Mouse (Mus musculus) testis, postnatal 10 days (tissue): ENCODE data around the gene Gm5965.
"Not testable (repeated sequence)": the region's sequence is repeated elsewhere in the genome, so short reads cannot be mapped to it uniquely, and the experiment has no call there.

Source experiments
- DNase-seq: peaks from one replicate; pipeline ENCODE4 v3.0.0; 2021; ENCODE audit warnings: low spot score

Gene Gm5965

GRCm38 (mm10) chr16:88777596-88777995 is at the start of gene Gm5965:
Gm5965 (plus strand) TSS chr16:88777896.
- no peak for DNase-seq

- DNase-seq: no peak
Observed at GRCm38 (mm10) chr16:88728812-88729275, 48.9 kb upstream of the Gm5965 start, which contains the start of gene Krtap13-1. Krtap13-1 (plus strand) TSS chr16:88728862.

- DNase-seq: no peak
Observed at GRCm38 (mm10) chr16:88735391-88735790, 42.3 kb upstream of the Gm5965 start.

- DNase-seq: no peak
Observed at GRCm38 (mm10) chr16:88744750-88745340, 32.9 kb upstream of the Gm5965 start.

GRCm38 (mm10) chr16:88747943-88748342 is 29.8 kb upstream of the Gm5965 start:
- DNase-seq: no peak

- not testable (repeated sequence) for DNase-seq
Observed at GRCm38 (mm10) chr16:88751535-88751934, 26.2 kb upstream of the Gm5965 start, which contains the start of gene Krtap13. Krtap13 (minus strand) TSS chr16:88751635.

- not testable (repeated sequence) for DNase-seq
Observed at GRCm38 (mm10) chr16:88758547-88758946, 19.1 kb upstream of the Gm5965 start, which contains the start of gene 2310034C09Rik. 2310034C09Rik (plus strand) TSS chr16:88758847.

GRCm38 (mm10) chr16:88774106-88774505 is 3.6 kb upstream of the Gm5965 start, which contains the start of gene 2310057N15Rik:
2310057N15Rik (minus strand) TSS chr16:88774206.
- no peak for DNase-seq

- no peak for DNase-seq
Observed at GRCm38 (mm10) chr16:88786786-88787185, 9.1 kb downstream of the Gm5965 start.

GRCm38 (mm10) chr16:88811827-88812226 is 34.1 kb downstream of the Gm5965 start, which contains the start of gene Gm20741:
Gm20741 (minus strand) TSS chr16:88812220.
- DNase-seq: no peak

GRCm38 (mm10) chr16:88820066-88820465 is 42.4 kb downstream of the Gm5965 start, which contains the start of gene Krtap15:
Krtap15 (plus strand) TSS chr16:88820215.
- DNase-seq: no peak

- DNase-seq: no peak
Observed at GRCm38 (mm10) chr16:88823736-88824135, 46.0 kb downstream of the Gm5965 start.

GRCm38 (mm10) chr16:88826095-88826652 is 48.5 kb downstream of the Gm5965 start, which contains the start of gene Krtap14:
Krtap14 (minus strand) TSS chr16:88826145.
- DNase-seq: no peak

GRCm38 (mm10) chr16:88826978-88827377 is 49.3 kb downstream of the Gm5965 start:
- no peak for DNase-seq
